Mouse (Mus musculus) thymus, postnatal 0 days (tissue): ENCODE data around the gene Tsku. TPM values are rescaled to one million over a fixed set of nuclear protein-coding genes. Genes with fewer than 3 reads are reported as not detected.

ENCODE experiments used
- polyA plus RNA-seq: library from polyadenylated mRNA; unstranded; fragments of >200 nt; fragmentation: Nextera tagmentation; extraction: Ambion mirVana; gene quantifications from 2 replicates; pipeline ENCODE4 v1.2.1, GENCODE M21; 2015

Gene Tsku
- polyA plus RNA-seq, 1 experiment from 2014 or later: 3.3 TPM

Other genes starting within 250 kb of the Tsku start
- 2.6 and 2.8 TPM in 2 replicates for gene Myo7a, start 241.8 kb downstream of the Tsku start, polyA plus RNA-seq
- gene Omp, start 215.8 kb downstream of the Tsku start, polyA plus RNA-seq: 0.55 and 0.70 TPM in 2 replicates
- 8.4 and 11.1 TPM in 2 replicates for gene Capn5, start 183.1 kb downstream of the Tsku start, polyA plus RNA-seq
- 0.22 and 0.24 TPM in 2 replicates for gene B3gnt6, start 161.8 kb downstream of the Tsku start, polyA plus RNA-seq
- 19.5 and 20.0 TPM in 2 replicates for gene Acer3, start 40.1 kb downstream of the Tsku start, polyA plus RNA-seq
- not detected in 2 replicates for gene Gucy2d, start 79.1 kb upstream of the Tsku start, polyA plus RNA-seq
- 3.0 and 3.4 TPM in 2 replicates for gene Lrrc32, start 128.0 kb upstream of the Tsku start, polyA plus RNA-seq